Mouse (Mus musculus) c-Kit-negative CD71-positive TER-119-positive erythroid progenitor cells, embryonic 14.5 days (primary cell): ENCODE measurements around the gene Arhgap31.

Experiments used
- DNase-seq: peaks from one replicate; pipeline ENCODE4 v3.0.0-alpha.2; 2013; ENCODE audit warnings: low read depth, low spot score

Arhgap31 gene

DNA sequence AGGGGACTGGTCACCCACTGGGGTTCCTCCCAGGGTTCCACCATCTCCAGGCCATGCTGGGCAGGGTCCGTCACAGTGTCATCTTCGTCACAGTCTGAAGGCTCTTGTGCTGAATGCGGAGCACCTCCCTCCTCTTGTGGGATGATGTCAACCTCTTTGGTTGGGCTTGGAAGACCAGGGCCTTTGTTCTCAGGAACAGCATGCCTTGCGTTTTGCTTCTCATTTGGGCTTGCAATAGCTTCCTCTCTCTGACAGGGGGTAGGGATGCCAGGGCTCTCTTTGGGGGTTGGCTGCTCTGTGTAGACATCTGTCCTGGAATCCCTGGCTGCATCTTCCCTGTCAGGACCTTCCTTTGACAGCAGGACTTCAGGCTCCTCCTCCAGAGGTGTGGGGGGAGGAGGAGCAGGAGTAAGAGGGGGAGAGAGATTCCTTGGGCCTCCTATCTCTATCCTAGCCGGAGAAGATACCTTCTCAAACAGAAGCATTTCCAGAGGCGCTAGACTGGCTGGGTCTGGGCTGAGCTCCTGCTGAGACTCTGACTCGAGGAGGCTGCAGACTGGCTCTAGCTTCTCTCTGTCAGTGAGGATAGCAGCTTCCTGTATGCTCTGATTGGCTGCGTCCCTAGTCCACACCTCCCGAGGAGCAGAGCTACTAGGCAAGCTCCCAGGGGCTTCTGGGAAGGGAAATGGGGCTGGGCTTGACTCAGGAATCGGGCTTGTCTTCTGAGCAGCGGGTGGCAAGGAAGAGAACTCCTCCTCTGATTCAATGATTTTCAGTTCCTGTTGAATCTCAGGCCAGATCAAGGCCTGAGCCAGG lies 109.9 kb downstream of the Arhgap31 start:
- no peak for DNase-seq

DNA sequence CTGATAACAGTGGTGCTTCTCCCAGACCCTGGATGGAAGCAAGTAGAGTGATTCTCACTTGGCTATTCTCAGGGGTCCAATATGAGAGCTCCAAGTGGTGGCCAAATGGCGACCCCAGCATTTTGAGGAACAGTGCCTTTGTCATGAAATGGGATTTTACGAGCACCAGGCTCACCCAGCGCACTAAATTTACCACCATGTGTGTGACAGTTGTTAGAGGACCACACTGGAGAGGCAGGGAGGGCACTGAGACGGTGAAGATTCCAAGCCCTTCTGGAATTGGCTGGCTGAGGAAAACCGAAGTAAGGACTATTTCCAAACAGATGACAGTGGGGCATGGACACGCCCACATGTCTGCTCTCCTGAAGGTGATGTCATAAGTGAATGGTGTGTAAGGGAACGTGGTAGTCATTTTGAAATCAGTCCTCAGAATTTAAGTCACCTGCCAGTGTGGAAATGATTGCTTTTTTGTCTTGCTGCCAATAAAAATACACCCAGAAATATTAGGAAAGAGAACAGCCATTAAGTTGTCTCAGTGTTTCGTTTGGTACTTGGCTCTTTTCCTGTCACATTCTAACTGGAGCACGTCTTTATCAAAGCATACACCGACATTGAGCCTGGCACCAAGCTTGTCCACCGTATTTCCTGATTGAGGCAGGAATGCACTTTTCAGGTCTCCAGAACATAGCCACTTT lies 113.9 kb downstream of the Arhgap31 start:
- DNase-seq = no peak

DNA sequence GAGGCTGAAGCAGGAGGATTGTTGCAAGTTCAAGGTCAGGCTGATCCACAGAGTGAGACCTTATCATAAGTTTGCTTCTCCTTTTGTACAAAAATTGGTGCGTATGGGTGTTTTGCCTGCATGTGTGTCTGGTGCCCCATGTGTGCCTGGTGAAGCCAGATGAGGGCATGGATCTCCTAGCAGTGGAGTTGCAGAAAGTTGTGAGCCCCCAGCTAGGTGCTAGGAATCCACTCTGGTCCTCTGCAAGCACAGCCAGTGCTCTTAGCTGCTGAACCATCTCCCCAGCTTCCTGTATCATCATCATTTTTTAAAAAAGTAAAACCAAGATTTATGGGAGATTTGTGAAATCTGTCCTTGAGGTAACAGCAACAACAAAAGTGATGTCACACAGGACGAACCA lies 116.4 kb downstream of the Arhgap31 start:
- no peak for DNase-seq

DNA sequence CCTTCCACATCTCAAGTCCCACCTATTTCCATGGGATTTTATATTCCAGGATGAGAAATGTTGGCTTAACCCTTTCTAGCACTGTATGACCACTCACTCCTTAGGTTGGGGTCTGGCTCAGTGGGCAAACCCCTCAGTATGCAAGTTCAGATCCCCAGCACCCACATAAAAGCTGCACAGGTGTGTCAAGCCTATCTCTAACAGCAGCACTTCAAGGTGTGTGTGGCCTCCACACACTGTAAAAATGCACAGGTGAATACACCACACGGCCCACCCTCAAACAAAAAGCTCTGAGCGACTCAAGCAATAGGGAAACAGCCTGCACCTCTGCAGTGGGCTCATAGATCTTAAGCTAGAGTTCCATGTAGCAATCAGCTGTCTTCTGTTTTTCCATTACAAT lies 117.0 kb downstream of the Arhgap31 start:
- no peak for DNase-seq

DNA sequence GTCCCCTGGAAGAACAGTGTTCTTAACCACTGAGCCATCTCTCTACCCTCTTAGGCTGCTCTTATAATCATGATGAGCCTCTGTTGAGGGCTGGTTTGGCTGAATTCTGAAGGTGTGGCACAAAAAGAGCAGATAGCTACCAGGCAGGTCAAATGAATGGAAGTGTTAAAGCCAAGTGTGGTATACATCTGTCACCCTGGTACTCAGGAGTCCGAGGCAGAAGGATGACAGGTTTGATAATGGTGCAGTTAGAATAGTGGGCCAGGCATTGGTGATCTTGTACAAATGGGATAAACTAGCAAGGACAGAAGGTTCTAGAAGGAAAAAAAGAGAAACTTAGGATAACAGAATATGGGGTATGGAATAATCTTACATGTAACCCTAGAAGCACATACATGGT lies 118.6 kb downstream of the Arhgap31 start:
- no peak for DNase-seq

DNA sequence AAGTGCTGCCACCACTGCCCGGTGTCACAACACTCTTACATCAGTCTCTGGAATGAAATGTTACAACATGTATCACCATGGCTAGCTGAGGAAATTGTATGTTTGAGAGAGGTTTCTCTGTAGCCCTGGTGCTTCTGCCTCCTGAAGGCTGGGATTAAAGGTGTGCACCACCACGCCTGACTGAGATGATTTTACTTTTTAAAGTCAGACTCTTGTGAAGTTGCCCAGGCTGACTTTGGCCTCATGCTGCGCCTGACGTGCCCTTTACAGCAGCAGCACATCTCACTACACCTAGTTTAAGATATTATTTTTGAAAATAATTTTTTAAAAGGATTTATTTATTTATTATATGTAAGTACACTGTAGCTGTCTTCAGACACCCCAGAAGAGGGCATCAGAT lies 120.1 kb downstream of the Arhgap31 start:
- no peak for DNase-seq

DNA sequence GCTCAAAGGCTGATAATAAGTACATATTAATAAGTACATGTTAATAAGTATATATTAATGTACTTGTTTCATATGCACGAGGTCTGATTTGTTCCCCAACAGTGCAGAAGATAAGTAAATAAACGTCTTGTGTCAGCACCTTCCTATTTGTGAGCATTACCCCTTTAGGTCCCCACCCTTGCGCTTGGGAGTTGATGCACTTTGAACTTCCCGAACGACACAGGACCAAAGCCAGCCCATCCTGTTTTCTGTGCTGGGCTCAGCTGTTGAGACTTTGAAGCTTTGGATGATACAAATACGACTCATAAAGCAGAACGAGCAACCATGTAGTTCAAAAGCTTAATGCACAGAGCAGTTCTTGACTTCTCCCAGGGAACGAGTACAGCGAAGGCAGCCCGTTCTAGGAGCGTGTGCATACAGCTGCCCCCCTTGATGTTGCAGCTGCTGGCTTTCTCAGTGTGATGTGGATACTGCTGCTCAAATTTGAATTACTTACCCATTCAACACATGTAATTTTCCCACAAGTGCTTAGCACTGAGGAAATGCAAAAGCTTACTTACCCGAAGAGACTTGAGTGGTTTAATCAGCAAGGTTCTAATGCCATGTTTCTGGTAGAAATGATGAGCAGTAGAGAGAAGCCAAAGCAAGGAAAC lies 120.9 kb downstream of the Arhgap31 start:
- no peak for DNase-seq

DNA sequence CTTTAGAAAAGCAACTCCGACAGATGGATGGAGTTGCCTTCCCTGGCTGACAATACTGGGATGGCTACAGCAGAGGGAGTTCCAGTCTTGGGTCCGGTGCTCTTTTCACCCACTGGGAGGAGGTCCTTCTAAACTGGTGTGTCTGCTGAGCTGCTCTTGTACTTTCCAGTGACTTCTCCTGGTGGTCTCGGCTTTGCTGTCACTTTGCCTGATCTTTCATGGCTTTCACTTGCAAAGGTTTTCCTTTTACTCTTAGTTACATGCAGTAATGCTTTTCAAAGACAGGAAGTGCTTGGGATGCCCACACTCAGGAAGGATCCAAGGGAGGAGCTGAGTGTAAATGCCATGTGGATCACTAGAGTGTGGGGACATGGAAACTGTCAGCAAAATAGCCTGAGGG lies 121.6 kb downstream of the Arhgap31 start:
- no peak for DNase-seq

DNA sequence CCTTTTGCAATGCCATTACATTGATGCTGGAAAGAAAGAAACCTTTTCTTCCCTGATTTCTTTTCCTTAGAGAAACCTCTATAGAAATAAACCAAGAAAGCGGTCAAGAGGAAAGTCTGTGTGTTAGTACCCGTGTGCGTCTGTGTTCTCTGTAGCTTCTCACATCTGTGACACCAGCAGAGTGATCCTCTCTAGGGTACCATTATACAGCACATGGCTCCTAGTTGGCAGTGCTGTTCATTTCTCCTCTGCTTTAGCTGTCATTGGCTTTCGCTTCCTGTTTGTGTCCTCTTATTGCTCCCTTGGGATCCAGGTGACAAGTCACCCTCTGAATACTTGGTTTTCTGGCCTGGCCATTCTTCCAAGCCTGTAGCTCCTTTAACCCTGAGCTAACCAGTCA lies 125.5 kb downstream of the Arhgap31 start:
- no peak for DNase-seq

DNA sequence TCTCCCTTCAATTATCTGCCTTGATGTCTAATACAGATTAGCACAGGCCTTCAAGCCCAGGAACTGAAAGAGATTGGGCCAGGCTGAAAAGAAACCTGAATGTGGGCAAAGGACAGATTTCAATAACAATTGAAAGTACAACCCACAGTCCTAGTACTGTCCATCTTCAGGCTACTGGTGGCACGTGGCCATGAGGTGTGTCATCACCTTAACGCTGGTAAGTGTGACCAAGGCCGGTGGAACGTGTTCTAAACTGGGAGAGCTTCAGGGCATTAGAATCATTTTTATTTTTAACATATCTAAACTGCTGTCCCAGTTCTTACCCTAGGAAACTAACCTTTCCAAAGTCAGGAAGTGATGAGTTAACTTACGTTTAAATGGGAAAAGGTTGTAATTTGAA lies 125.9 kb downstream of the Arhgap31 start:
- DNase-seq = no peak

DNA sequence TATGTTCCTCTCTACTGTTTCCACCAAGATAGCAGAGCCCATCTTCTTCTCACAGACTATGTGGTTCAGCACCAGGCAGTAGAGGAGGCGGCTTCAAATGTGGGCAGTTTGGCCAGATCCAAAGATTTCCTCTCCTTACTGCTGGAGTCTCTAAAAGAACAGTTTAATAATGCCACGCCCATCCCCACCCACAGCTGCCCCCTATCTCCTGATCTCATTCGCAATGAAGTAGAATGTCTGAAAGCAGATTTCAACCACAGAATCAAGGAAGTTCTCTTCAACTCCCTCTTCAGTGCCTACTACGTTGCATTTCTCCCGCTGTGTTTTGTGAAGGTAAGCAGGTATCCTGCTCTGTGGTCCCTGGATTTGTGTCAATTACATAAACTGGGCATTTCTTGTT lies 127.9 kb downstream of the Arhgap31 start:
- no peak for DNase-seq

DNA sequence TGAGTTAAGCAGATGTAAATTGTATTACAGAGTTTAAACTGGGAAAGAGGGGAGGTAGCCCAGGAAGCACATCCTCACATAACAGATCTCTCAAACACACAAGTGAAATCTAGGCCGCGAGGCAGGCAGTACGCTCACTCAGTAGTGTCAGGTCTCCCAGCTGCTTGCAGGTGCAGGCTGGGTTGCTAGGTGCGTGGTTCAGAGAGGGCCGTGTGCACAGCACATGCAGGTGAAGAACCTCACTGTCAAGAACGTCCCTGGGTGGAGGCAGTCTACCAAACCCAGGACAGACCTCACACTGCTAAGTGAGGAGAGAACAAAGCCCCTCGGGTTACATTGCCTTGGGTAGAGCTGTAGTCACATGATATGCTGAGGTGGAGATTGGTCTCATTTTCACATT lies 128.3 kb downstream of the Arhgap31 start:
- DNase-seq = no peak

DNA sequence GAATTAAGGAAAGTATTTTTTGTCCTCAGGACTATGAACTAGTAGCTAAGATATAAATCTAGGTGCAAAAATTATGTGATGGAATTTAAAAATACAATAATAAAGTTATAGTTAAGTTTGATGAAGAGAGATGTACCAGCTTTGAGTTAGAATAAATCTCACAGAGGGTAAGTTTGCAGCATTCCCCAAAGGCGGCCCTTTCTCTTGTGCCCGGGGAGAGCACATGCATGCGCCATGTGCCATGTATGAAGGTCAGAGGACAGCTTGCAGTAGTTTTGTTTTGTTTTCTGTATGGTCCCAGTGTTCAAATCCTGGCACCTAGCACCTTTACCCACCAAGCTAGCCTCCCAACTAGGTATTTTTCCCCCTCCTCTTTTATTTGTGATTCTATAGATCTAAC lies 141.6 kb downstream of the Arhgap31 start:
- no peak for DNase-seq

DNA sequence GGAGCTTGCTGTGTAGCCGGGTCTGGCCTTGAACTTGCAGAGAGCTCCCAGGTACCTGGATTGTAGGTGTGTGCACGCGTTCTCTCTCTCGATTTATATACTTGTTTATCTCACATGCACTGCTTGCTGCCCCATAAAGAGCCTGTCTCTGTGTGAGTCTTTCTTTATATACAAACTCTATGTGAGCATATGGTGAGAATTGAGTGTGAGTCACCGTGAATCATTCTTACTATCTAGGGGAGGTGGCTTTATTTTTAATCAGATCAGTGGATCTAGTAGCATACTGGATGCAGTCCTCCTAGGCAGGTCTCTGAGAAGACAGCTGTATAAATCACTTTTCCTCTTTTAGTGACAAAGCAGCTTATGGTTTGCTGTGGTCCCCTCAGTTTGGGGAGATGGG lies 144.9 kb downstream of the Arhgap31 start:
- DNase-seq = no peak

DNA sequence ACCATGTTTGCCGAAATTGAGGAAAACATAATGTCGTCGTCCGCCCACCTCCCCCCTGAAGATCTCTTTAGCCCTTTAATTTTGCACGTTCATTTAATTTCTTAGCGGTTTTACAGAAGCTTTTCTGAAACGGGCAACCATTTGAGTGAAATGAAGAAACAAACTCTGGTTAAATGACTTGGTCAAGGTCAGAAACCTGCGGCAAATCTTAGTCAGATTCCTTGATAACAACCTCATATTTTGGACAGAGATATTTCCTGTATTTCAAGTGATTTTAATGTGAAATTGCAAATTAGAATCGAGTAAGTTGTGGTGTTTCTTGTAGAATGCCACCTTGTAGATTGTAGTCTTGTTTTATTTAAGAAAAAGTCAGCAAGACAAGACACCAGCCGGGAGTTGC lies 149.6 kb downstream of the Arhgap31 start:
- no peak for DNase-seq

DNA sequence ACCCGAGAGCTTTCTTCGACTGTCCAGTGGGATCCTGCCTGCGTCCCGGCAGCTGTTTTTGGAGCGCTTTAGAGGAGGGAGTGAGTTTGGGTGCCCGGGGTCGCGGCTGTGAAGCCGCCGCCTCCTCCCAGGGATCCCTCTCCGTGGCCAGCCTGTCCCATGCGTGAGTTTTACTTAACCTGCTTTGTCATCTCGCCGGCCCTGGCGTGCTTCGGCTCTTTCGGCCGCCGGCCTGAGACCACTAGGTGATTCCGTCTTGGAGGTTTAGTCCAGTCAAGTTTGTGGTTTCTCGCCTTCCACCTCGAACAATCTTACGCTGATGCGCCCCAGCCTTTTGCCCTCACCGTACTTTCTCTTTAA lies 150.1 kb downstream of the Arhgap31 start:
- no peak for DNase-seq

DNA sequence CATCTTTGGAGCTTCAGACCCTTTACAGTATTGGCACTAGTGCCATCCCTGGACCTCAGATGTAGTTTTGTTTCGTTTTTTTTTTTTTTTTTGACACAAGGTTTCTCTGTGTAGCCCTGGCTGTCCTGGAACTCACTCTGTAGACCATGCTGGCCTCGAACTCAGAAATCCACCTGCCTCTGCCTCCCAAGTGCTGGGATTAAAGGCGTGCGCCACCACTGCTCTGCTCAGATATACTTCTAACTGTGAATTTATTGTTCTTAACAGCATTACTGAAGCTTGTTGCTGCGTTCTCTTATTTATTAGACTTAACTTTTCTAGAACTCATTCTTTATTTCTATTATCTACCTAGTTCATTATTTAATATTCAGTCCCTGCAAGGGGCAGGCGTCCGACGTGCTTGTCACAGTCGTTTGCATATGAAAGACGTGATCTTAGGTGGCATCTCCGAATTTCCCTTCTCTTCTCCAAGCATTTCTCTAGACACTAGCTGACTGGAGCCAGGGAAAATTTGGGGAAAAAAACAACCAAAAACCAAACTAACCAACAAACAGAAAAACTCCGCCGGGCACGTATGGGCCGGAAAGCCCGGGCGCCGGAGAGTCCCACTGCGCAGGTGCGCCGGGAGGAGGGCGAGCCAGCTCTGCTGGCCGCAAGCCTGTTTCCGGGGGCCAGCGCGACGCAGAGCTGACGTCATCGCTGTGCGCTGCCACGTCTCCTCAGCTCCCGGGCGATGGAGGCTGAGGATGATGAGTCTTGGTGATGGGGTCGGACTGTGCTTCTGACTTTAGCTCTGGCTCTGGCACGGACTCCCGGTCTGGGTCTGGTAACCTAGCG lies 150.7 kb downstream of the Arhgap31 start:
- peak; percentile 90 for DNase-seq

DNA sequence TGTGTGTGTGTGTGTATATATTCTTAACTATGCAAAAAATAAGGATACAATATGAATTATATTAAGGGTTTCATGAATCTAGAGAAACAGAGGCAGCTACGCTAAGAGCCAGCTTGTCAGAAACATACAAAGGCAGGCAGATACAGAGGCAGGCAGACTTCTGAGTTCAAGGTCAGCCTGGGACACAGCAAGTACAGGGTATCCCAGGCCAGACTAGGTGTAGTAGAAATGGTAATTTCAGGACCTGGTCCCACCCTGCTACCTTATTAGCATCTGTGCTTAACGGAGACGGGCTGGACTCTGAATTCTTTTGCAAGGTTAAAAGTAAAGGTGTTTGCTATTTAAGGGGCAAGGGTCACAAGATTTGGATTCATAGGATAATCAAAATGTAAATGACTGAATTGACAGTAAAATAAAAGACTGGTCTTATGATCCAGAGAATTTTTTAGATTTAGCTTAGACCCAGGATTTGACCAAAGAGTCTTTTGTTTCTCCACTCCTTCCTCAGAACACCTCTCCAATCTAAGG lies 154.8 kb downstream of the Arhgap31 start, which contains the start of gene Tmem39a:
Gene Tmem39a (plus strand): TSS at position 478 of the 528 bp plus-strand sequence.
- DNase-seq = no peak

DNA sequence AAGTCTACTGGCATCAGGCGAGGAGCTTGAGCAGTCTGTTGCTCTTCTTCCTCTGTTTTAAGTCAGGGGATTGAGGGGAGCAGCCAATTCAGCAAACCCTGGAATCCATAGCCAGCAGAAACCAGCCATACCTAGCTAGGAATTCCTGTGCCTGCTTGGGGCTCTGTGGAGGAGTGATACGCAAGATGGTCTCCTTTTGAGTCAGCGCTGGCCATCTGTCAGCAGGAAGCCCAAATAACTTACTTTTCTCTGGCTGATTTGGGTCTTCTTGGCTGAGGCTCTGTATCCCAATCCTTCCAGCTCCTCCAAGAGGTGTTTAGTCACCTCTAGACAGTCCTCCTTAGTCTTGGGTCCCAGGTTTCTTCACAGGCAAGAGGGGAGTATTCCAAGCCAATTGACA lies 157.1 kb downstream of the Arhgap31 start:
- DNase-seq = no peak

DNA sequence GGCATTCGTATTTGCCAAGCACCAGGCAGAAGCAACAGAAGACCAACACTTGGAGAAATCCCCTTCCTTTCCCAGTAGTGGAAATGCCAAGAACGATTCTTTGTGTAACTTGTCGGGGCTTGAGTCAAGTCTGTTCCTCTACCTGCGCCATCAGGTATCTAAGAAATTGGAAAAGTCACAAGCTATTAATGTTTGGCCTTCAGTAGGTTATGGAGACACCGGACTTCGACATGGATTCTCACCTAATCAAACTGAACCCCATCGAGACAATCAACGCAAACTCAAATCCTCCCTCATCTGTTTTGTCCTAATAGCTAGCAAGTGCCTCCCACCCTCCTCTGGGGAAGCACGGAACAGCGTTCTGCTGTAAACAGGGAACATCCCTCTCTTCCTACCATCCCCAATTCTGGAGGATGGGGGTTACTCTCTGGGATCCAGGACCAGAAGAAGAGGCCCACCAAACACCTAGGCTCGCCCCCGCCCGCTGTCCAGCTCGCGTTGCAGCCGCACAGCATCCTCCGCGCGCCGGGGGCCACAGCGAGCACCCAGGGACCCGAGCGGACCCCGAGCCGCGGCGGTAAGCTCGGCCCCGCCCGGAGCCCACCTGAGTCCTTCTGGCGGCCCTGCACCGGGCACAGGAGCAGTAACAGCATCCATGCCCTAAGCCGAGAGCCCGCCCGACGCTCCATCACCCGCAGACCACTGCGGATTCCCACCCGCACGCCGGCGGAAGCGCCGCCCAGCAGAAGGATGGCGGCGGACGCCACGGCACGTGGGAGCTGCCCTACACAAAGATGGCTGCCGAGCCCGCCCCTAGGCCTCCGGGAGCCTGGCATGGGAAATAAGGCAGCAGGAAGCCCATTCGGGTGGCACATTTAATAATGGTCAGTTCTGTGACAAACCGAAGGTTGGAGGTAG lies 163.3 kb downstream of the Arhgap31 start, which contains the start of gene Poglut1:
Gene Poglut1 (minus strand): TSS at position 780 of the 918 bp plus-strand sequence.
- DNase-seq = no peak
